Mouse (Mus musculus): ENCODE results near the gene Slc25a42.

The Slc25a42 gene

DNA sequence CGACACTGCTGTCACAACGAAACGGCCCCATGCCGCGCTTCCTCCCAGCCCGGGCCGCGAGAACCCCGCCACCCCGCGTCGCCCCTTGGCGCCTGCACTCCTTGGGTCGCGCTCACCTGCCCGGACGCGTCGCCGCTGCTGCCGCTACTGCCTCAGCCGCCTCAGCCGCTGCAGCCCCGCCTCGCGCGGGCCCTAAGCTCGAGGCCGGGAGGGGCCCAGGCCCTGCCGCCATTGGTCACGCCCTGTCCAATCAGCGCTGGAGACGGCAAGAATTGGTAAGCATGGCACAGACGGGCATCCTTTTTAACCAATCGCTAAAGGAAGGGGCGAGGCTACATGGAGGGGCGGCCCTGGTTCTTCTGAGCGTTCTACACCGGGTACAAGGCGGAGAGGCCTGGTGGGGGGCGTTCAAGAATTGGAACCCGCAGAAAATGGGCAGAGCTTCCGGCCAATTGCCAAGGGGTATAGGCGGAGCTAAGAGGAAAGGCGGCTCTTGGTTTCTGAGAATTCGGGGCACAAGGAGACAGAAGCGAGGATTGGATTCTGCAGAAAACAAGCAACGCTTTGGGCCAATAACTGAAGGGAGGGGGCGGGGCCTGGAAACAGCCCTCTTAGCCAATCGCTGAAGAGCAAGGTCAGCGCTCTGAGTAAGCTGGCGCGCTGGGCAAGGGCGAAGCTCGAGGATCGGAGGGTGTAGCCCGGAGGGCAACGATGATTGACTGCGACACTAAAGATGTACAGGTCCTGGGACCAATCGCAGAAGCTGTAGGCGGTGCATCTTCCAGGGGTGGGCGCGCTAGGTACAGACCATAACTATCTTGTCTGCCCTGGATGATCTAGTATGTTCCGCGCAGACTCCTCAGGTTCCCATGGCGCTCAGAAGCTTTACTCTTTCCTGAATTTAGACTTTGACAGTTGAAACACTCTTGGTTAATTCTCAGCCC, at the start of gene Slc25a42:
TSS of gene Slc25a42 (minus strand) at position 194 of the 944 bp plus-strand sequence.
- in situ Hi-C loops (cut with MboI; ENCODE audit: unreplicated experiment in 2 of 2), result no loop called here

DNA sequence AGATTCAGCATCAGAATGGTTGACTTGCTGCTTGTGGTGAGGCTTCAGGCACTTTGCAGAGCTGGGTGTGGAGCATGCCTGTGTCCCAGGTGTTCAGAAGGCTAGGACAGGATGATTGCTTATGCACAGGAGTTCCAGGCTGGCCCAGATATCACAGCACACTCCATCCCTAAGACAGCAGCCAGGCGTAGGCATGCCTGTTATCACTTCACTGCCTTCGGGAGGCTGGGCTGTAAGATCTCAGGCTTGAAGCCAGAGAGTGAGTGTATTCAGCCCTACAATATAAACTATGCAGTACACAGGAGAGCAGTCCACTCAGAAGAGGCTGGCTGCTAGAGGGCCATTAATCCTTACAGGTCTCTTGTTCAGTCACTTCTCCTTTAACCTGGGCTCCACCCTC, 46.9 kb upstream of the Slc25a42 start:
- in situ Hi-C loops (cut with MboI; ENCODE audit: unreplicated experiment in 2 of 2), result no loop called here

DNA sequence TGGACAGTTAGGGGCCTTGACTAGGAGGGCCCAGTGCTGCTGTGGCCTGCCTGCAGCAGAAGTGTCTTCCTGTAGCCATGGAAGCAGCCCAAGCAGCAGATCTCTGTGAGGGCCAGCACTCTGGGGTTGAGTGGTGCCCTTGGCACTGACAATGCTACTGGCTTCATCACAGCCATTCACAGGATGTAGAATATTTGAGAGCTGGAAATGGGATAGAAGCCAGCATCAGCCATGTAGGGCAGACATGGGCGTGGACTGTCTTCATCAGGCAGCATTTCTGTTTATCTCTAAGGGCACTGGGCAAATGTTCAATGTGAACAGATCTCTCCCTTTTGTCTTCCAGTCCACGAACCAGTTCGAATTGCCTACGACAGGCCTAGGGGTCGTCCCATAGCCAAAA, 46.5 kb upstream of the Slc25a42 start:
- in situ Hi-C loops (cut with MboI; ENCODE audit: unreplicated experiment in 2 of 2), result no loop called here

DNA sequence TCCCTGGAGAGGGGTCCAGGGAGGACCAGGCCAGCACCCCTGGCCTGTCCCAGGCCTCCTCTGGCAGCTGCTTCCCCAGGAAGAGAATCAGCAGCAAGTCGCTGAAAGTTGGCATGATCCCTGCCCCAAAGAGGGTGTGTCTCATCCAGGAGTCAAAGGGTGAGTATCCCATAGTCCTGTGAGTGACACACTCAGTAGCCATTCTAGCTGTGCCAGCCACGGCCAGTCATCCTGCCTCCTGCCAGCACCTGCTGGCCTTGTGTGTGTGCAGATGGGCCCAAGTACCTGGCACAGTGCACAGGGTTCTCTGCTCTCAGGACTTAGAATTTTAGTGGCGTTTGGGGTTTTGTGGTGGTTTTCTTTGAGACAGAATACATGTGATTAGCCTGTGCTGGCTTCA, 45.4 kb upstream of the Slc25a42 start:
- in situ Hi-C loops (cut with MboI; ENCODE audit: unreplicated experiment in 2 of 2), result no loop called here

DNA sequence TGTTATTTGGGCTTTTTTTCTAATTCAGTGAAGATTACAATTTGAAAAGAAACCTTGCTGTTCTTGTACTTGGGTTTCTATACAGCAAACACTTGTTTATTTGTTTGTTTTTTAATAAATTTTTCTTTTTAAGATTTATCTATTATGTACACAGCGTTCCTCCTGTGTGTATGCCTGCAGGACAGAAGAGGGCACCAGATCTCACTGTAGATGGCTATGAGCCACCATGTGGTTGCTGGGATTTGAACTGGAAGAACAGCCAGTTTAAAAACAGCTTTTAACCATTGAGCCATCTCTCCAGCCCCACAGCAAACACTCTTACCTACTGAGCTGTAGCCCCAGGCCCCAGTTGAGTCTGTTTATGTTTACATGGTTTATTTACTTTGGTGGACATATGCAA, 42.5 kb upstream of the Slc25a42 start:
- in situ Hi-C loops (cut with MboI; ENCODE audit: unreplicated experiment in 2 of 2), result no loop called here

DNA sequence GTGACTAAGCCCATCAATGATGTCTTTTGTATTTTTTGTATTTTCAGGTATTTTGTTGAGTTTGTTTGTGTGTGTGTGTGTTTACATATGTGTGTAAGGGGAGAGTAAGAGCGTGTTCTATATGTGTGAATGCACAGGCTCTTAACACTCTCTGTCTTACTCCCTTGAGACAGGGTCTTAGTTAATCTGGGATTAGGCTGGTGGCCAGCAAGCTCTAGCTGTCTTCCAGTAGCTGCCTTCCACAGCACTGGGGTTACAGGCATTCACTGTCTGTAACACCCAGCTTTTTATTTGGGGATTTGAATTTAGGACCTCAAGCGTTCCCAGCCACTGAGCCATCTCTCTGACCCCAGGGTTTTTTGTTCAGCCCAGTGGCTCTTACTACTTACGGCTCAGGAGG, 35.7 kb upstream of the Slc25a42 start:
- in situ Hi-C loops (cut with MboI; ENCODE audit: unreplicated experiment in 2 of 2), result no loop called here

DNA sequence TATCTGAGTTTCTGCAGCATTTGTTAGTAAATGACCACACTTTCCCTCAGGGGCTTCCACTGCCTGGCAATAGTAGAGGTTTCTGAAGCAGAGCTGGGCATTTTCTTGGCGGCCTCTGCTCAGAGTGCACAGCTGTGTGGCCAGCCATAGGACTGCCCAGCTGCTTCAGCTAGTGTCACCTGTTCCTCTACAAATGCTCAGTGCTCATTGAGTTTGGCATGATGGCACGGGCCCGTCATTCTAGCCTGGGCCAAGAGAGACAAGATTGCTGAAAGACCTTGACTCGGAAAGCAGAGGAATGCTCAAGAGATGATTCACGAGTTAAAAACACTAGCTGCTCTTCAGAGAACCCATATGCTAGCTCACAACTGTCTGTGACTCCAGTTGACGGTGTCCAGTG, 34.5 kb upstream of the Slc25a42 start:
- in situ Hi-C loops (cut with MboI; ENCODE audit: unreplicated experiment in 2 of 2), result no loop called here

DNA sequence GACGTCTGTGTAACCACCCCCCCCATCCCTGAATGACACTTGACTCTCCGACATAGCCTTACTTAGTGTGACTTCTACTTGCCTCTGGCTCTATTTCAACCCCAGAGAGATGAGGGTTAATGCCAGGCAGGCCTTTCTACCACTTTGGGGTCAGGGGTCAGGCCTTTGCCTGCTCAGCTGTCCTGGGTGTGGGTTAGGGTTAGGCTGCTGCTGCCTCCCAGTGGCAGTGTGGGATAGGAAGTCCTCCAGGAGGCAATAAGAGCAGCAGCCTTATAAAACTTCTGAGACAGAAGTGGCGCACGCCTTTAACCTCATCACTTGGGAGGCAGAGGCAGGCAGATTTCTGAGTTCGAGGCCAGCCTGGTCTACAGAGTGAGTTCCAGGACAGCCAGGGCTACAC, 28.5 kb upstream of the Slc25a42 start:
- in situ Hi-C loops (cut with MboI; ENCODE audit: unreplicated experiment in 2 of 2), result no loop called here

DNA sequence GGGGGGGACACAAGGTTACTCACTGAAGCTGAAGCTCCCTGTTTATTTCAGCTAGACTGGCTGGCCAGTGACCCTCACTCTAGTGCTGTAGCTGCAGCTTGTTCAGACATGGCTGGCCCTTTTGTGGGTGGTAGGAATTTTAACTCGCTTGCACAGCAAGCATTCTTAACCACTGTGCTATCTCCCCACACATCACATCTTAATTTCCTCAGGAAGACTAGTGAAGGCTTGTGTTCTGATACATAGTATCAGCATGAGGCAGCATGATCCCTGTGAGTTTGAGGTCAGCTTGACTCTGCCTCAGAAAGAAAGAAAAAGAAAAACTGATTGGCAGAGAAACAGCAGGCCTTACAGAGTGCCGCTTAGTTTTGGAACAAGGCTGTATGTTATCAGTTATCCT, 25.7 kb upstream of the Slc25a42 start:
- in situ Hi-C loops (cut with MboI; ENCODE audit: unreplicated experiment in 2 of 2), result no loop called here

DNA sequence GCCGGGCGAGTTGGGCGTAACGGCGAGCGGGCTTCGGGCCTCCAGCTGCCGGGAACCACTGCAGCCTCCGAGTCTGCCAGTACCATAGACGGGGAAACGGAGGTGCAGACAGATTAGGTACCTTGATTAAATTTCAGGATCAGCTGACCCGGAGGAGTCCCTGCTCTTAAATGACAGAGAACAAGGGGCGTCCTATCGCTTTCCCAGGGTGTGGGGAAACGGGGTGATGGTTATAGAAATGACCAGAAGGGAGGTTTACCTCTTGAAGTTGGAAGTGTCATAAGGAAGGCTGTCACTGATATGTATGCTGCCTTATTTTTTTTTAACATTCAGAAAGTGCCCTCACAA, 22.6 kb upstream of the Slc25a42 start:
- in situ Hi-C loops (cut with MboI; ENCODE audit: unreplicated experiment in 2 of 2), result no loop called here

DNA sequence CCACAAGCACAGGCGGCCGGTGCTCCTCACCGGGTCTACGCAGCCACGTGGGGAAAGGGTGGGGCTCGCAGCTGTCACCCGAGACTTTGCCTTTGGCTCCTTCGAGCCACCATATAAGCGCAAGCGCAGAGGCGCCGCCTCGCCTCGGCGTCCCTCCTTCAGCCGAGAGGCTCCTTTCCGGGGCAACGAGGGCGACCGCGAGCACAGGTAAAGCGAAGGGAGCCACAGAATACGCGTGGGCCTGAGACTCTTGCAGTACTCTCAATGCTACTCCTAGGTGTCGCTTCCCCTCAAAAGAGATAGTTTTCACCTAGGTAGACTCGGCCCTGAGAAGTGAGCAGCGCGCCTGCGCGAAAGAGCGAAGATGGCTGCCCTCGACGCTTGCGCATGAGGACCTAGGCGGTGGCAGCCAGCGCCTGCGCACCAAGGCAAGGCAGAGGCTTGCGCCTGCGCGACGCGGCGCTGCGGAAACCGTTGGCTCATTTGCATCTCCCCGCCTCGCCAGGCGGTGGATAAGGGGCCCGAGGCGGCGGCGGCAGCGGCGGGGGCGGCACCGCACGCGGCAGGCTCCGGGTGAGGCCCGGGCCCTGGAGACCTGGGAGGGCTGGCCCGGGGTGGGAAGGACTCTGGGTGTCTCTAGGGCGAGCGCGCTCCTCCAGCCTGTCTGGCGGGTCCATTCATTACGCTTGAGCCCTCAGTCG, 22.1 kb upstream of the Slc25a42 start, which contains the start of the genes Sugp2 and Armc6:
TSS of gene Sugp2 (plus strand) at position 147 of the 701 bp plus-strand sequence.
TSS of gene Armc6 (minus strand) at position 387 of the 701 bp plus-strand sequence.
- in situ Hi-C loops (cut with MboI; ENCODE audit: unreplicated experiment in 2 of 2), result no loop called here

DNA sequence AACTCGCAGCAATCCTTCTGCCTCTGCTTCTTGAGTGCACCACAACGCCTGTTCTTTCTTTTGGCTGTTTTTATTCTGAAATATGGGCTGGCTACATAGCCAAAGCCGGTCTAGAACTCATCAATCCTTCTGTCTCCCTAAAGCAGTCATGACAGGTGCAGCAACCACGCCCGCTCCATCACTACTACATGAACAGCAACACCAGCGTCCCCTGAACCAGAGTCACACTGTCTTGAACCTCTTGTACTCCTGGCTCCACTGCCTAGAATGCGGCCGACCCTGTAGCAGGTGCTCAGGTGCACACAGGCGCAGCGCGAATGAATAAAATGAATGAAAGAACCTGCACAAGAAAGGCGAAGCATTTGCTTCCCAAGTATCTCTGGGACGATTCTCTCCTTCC, 21.5 kb upstream of the Slc25a42 start:
- in situ Hi-C loops (cut with MboI; ENCODE audit: unreplicated experiment in 2 of 2), result no loop called here

DNA sequence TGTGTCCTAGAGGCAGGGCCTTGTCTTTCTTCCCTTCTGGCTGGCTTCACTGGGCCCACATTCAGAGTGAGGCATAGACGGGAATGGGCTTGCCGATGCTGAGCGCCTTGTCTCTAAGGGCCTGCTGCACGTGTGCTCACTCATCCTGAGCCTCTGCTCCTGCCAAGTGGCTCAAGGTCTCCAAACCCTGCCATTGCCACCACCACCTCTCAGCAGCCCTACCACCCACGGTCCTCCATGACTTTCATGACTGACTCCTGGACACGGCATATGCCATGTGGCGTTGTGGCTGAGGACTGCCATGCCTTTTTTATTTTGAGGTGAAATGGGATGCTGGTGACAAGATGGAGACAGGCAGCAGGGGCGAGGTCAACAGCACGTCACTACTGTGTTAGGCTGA, 18.7 kb upstream of the Slc25a42 start:
- in situ Hi-C loops (cut with MboI; ENCODE audit: unreplicated experiment in 2 of 2), result no loop called here

DNA sequence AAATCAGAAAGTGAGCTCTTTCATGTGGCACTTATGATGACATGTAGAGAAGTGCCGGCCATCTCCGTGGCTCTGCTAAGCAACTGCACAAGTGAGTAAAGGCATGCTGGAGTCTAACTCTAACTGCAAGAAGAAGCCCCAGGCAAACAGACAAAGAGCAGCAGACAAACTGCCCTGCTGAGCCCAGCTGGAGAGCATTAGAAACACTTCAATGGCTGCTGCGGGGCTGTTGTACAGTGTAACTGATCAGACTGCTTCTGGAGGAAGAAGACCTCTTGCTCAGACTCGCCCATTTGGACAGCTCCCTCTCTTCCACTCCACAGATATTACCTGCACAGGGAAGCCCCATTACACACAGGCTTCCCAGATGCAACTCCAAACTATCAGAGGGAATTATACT, 15.9 kb upstream of the Slc25a42 start:
- in situ Hi-C loops (cut with MboI; ENCODE audit: unreplicated experiment in 2 of 2), result no loop called here

DNA sequence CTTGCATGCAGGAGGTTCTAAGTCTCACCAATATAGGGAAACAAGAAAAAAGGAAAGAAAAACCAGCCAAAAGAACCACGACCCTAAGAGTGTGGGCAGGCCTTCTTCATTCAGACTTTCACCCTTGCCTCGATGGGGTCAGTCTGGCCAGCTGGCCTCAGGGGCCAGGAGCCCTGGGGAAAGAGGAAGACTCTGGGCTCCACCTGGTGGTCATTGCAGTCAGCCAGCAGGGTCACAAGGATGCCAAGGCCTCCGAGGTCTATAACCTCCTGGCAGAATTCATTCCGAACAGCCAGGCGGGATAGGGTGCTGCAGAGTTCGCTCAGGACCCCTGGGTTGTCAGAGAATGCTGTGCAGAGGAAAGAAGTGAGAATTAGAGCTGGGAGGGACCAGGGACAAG, 11.2 kb upstream of the Slc25a42 start:
- in situ Hi-C loops (cut with MboI; ENCODE audit: unreplicated experiment in 2 of 2), result loop anchor here in 1 of 2 experiments (5.0 kb wide), 1 partner anchor 46 kb away; no protein-coding TSS in a partner anchor

DNA sequence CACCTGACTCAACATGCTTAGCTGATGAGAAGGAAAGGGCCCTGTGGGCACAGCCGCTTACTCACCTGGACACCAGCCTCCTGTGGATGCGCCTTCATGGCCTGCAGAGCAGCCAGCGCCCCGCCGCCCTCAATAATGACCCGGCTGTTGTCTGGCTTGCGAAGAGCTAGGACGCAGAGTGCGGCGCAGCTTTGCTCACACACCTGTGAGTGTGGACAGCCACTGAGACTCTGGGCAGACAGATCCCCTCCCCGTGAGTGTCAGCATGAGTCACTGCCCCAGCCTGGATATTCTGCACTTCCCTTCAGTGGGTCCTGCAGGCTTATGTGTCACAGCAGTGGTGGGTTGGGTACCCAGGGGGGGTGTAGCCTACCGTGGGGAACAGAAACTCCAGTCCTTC, 9.9 kb upstream of the Slc25a42 start:
- in situ Hi-C loops (cut with MboI; ENCODE audit: unreplicated experiment in 2 of 2), result loop anchor here in 1 of 2 experiments (5.0 kb wide), 1 partner anchor 45 kb away; no protein-coding TSS in a partner anchor

DNA sequence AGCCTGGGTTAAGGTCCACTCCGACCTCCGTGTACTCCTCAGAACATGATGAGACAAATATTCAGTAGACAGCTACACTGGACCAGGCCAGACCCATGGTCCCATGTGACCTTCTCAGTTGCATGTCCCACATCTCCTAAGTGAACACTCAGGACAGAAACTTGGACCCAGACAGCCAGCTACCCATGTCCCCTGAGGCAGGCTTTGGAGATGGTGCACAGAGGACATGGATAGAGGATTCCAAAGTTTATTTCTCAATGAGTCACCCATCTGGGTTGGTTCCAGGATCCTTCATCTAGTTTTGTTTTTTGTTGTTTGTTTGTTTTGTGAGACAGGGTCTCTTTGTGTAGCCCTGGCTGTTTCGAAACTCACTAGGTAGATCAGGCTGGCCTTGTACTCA, 8.8 kb upstream of the Slc25a42 start:
- in situ Hi-C loops (cut with MboI; ENCODE audit: unreplicated experiment in 2 of 2), result loop anchor here in 1 of 2 experiments (5.0 kb wide), 1 partner anchor 44 kb away; no protein-coding TSS in a partner anchor

DNA sequence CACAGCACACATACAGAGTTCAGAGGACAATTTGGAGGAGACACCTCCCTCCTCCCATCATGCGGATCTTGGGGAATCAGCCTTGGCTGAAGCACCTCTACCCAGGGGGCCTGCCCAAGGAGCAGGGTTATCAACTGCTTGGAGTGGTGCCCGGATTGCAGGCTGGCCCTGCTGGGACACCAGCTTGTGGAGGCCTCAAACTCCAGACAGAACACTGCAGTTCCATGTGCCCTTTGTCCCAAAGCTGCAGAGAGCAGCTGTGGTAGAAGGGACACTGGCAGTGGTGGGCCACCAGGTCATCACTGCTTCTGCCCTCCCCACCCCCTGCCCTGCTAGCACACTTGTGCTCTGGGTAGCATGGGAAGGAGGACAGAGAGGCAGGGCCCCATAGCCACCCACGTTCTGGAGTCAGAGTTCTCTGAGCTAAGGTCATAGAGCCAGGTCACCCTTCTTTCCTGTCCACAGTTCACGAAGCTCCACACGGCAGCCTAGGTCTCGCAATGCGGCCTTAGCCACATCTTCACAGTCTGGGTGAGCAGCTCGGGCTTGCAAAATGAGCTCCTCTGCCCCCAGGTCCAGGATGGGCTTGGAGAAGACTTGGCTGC, 8.2 kb upstream of the Slc25a42 start:
- in situ Hi-C loops (cut with MboI; ENCODE audit: unreplicated experiment in 2 of 2), result loop anchor here in 1 of 2 experiments (5.0 kb wide), 1 partner anchor 43 kb away; no protein-coding TSS in a partner anchor

DNA sequence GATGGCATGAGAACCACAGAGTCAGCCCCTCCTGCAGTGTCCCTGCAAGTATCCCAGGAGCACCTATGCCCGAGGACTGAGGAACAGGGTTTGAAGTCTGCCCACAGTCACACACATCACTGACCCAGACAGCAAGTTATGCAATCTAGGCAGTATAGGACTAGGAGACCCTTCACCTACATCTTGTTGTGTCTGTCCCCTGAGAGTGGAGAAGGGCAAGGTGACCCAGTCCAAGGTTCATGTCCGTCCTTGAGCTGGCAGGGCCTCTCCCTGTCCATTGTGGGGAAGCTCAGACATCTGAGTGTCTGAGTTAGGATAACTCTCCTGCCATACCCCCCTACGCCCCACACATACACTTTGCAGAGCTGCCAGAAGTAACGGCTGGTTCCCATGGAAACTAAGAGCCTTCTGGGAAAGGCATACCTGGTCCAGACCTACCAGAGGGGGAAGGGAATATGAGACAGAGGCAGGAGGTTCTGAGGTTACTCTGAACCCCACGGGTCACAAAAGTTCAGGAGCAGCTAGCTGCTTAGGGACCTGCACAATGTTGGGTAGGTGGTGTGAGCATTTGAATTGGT, 7.1 kb upstream of the Slc25a42 start:
- in situ Hi-C loops (cut with MboI; ENCODE audit: unreplicated experiment in 2 of 2), result no loop called here

DNA sequence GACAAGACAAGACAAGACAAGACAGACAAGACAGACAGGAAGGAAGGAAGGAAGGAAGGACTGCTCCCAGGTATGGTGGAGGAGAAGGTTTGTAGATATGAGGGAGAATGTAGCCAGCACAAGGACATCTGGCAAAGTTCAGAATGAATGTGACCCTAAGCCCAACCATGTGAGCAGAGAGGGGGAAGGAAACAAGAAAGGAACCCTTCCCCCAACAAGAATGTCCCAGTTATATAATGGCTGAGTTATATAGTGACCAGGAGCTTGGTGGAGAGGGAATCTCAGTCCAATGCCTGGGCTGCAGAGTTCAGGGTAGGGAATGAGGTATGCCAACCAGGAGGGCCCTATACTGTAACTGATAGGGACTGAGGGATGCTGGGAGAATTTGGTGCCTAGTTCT, 5.3 kb upstream of the Slc25a42 start:
- in situ Hi-C loops (cut with MboI; ENCODE audit: unreplicated experiment in 2 of 2), result no loop called here

DNA sequence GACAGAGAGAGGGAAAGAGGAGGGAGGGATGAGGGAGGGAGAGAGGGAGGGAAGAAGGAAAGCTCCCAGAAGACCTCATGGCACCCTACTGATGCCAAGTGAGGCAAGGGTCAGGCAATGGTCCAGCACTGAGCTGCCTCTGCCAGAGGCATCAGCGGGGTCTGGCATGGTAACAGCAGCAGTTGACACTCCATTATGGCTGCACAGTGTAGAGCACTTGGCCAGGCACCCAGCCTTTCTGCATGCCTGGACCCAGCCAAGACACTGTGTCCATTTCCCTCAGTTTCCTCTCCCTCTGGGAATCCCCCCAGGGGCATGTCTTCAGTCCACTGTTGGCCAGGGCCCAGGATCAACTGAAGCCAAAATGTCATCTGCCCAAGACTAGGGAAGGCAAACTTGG, 4.5 kb upstream of the Slc25a42 start:
- in situ Hi-C loops (cut with MboI; ENCODE audit: unreplicated experiment in 2 of 2), result no loop called here

Measured in v-Abl transformed pro-B cells (cell line).